Mouse (Mus musculus) lung, postnatal 0 days (tissue): ENCODE measurements at regions not wholly inside any gene's neighbourhood (a gene's known extent, or its start where the extent isn't known, plus 50 kb on each side); places are given as distances from the start of the nearest gene placed in this dataset.

Experiments
- CTCF ChIP-seq: IDR thresholded peaks from 2 replicates; pipeline ENCODE4 v1.5.1; 2016; ENCODE audit warnings: antibody characterized with exemption, mild to moderate bottlenecking
- EP300 ChIP-seq: IDR thresholded peaks from 2 replicates; pipeline ENCODE4 v1.6.1; 2016; ENCODE audit warnings: antibody characterized with exemption, mild to moderate bottlenecking, control low read depth

DNA sequence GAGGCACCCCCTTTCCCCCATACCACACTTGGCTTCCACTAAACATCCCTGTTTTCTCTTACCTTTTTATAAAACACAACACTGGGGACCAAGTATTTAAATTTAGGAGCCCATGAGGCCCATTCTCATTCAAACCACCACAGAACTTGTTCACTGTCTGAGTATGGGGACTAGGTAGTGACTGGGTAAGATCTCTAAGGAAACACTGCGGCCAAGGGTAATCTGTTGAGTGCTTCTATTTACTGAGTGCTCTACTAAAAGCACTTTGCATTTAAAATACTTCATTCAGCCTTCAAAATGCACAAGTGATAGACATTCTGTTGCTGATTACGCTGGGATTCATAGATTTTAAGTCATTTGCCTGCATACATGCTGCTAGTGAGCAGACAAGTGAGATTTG lies 141.4 kb upstream of the Trim24 start:
- no peak for TF ChIP-seq EP300
- no peak for TF ChIP-seq CTCF
